Mouse (Mus musculus): Measurements from ENCODE around the gene Tmco4. TPM values are rescaled to one million over a fixed set of nuclear protein-coding genes. Genes with fewer than 3 reads are reported as not detected.

Gene Tmco4
- total RNA-seq, 2 experiments from 2014 or later = 1.5 to 1.8 TPM

- no peak for DNase-seq (ENCODE audit: low spot score in 2 of 2)
Measured at GRCm38 (mm10) chr4:139018388-139018787, 45.7 kb downstream of the Tmco4 start.

- DNase-seq (ENCODE audit: low spot score in 2 of 2) = no peak
Measured at GRCm38 (mm10) chr4:139018976-139019375, 46.3 kb downstream of the Tmco4 start.

GRCm38 (mm10) chr4:139019413-139019812 is 46.7 kb downstream of the Tmco4 start:
- DNase-seq (ENCODE audit: low spot score in 2 of 2) = no peak

GRCm38 (mm10) chr4:139020385-139020784 is 47.7 kb downstream of the Tmco4 start:
- no peak for DNase-seq (ENCODE audit: low spot score in 2 of 2)

- DNase-seq (ENCODE audit: low spot score in 2 of 2) = peak; percentile 72 to 78
Measured at GRCm38 (mm10) chr4:139024379-139024778, 51.7 kb downstream of the Tmco4 start.

- no peak for DNase-seq (ENCODE audit: low spot score in 2 of 2)
Measured at GRCm38 (mm10) chr4:139030675-139031074, 58.0 kb downstream of the Tmco4 start.

- DNase-seq (ENCODE audit: low spot score in 2 of 2) = no peak
Measured at GRCm38 (mm10) chr4:139032521-139032920, 59.8 kb downstream of the Tmco4 start.

GRCm38 (mm10) chr4:139033263-139034009 is 60.7 kb downstream of the Tmco4 start:
- DNase-seq (ENCODE audit: low spot score in 2 of 2) = no peak

- no peak for DNase-seq (ENCODE audit: low spot score in 2 of 2)
Measured at GRCm38 (mm10) chr4:139034010-139034367, 61.3 kb downstream of the Tmco4 start.

- DNase-seq (ENCODE audit: low spot score in 2 of 2) = no peak
Measured at GRCm38 (mm10) chr4:139034540-139034939, 61.9 kb downstream of the Tmco4 start.

- no peak for DNase-seq (ENCODE audit: low spot score in 2 of 2)
Measured at GRCm38 (mm10) chr4:139034942-139035341, 62.3 kb downstream of the Tmco4 start.

- no peak for DNase-seq (ENCODE audit: low spot score in 2 of 2)
Measured at GRCm38 (mm10) chr4:139035799-139036198, 63.1 kb downstream of the Tmco4 start.

GRCm38 (mm10) chr4:139037795-139038607 is 65.3 kb downstream of the Tmco4 start:
- DNase-seq (ENCODE audit: low spot score in 2 of 2) = peak; percentile 59 to 70

- DNase-seq (ENCODE audit: low spot score in 2 of 2) = no peak
Measured at GRCm38 (mm10) chr4:139040084-139040839, 67.6 kb downstream of the Tmco4 start.

GRCm38 (mm10) chr4:139042611-139043010 is 69.9 kb downstream of the Tmco4 start:
- DNase-seq (ENCODE audit: low spot score in 2 of 2) = no peak

- no peak for DNase-seq (ENCODE audit: low spot score in 2 of 2)
Measured at GRCm38 (mm10) chr4:139043600-139043999, 70.9 kb downstream of the Tmco4 start.

GRCm38 (mm10) chr4:139044566-139044965 is 71.9 kb downstream of the Tmco4 start:
- no peak for DNase-seq (ENCODE audit: low spot score in 2 of 2)

- no peak for DNase-seq (ENCODE audit: low spot score in 2 of 2)
Measured at GRCm38 (mm10) chr4:139046354-139046753, 73.7 kb downstream of the Tmco4 start.

GRCm38 (mm10) chr4:139048518-139048917 is 75.8 kb downstream of the Tmco4 start:
- no peak for DNase-seq (ENCODE audit: low spot score in 2 of 2)

GRCm38 (mm10) chr4:139052796-139053195 is 80.1 kb downstream of the Tmco4 start:
- no peak for DNase-seq (ENCODE audit: low spot score in 2 of 2)

- DNase-seq (ENCODE audit: low spot score in 2 of 2) = no peak
Measured at GRCm38 (mm10) chr4:139053391-139053790, 80.7 kb downstream of the Tmco4 start.

Measured in layer of hippocampus, postnatal 10 days (tissue).